Mouse (Mus musculus) forebrain, embryonic 16.5 days (tissue): ENCODE measurements around the gene Psmb6. TPM values are rescaled to one million over a fixed set of nuclear protein-coding genes. Genes with fewer than 3 reads are reported as not detected.

Source experiments
- ATAC-seq: fragments of 200-750 bp; cut with Nextera tagmentation; 2 replicates; pipeline ENCODE4 v1.8.0; 2017; ENCODE audit warnings: mild to moderate bottlenecking, moderate library complexity
- H3K27ac ChIP-seq: fragments of 300-500 bp; sonication (generic); 2 replicates; pipeline ENCODE4 v1.5.1; 2014; ENCODE audit warnings: low read length, control low read depth
- H3K27me3 ChIP-seq: fragments of 300-500 bp; sonication (generic); replicated peaks from 2 replicates; pipeline ENCODE4 v1.6.1; 2014; ENCODE audit warnings: low read length; ENCODE audit not compliant: control insufficient read depth, insufficient read depth
- H3K36me3 ChIP-seq: fragments of 300-500 bp; sonication (generic); 2 replicates; pipeline ENCODE4 v1.6.1; 2014; ENCODE audit not compliant: control insufficient read depth, insufficient read depth
- H3K4me1 ChIP-seq: fragments of 300-500 bp; sonication (generic); replicated peaks from 2 replicates; pipeline ENCODE4 v1.6.1; 2014; ENCODE audit warnings: low read length; ENCODE audit not compliant: control insufficient read depth, insufficient read depth
- H3K4me2 ChIP-seq: fragments of 300-500 bp; sonication (generic); 2 replicates; pipeline ENCODE4 v1.6.1; 2014; ENCODE audit warnings: mild to moderate bottlenecking, low read length, control low read depth
- H3K4me3 ChIP-seq: fragments of 300-500 bp; sonication (generic); replicated peaks from 2 replicates; pipeline ENCODE4 v1.5.1; 2014; ENCODE audit warnings: mild to moderate bottlenecking, low read length, control low read depth
- H3K9ac ChIP-seq: fragments of 300-500 bp; sonication (generic); replicated peaks from 2 replicates; pipeline ENCODE4 v1.6.1; 2014; ENCODE audit warnings: low read depth, low read length, control low read depth
- H3K9me3 ChIP-seq: fragments of 300-500 bp; sonication (generic); 2 replicates; pipeline ENCODE4 v1.6.1; 2016; ENCODE audit warnings: low read length; ENCODE audit not compliant: control insufficient read depth
- WGBS: fragments of 180-500 bp; shearing (Covaris S2); extraction: QIAGEN DNeasy Blood & Tissue Kit; methylation state at CpG from one replicate; pipeline ENCODE4 v1.1.7; 2014; 5-methylcytosine and 5-hydroxymethylcytosine counted together
- polyA plus RNA-seq: library from polyadenylated mRNA; unstranded; fragments of >200 nt; fragmentation: Nextera tagmentation; extraction: Ambion mirVana; gene quantifications from 2 replicates; pipeline ENCODE4 v1.2.1, GENCODE M21; 2015

The Psmb6 gene
- polyA plus RNA-seq, 1 experiment from 2014 or later: 749 TPM

DNA sequence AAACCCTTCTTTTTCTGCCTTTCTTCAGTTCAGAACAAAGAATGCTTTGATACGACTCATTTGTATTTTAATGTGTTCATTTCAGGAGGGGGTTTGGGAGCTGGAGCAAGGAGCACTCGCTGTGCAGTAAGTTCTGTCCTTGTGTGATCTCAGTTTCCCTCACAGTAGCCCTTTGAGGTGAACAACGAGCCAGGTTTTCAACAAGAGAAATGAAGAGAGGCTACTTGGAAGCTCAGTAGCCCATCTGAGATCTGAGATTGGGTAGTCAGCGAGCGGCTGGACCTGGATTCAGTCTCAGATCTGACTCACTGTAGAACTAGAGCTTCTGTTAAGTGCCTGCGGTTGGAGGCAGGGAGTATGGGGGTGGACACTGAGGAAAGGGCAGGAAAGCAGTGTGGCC lies 48.7 kb downstream of the Psmb6 start:
- Histone ChIP-seq H3K9ac (no peak overlapping the region), H3K27ac (peak overlapping the region; percentile 45), H3K9me3 (no peaks in the 10 kb centered on the region), H3K36me3 (no peaks in the 10 kb centered on the region), H3K4me1 (peaks cover 19% of the 10 kb centered on the region), H3K4me3 (no peak overlapping the region), H3K4me2 (no peak overlapping the region), H3K27me3 (no peaks in the 10 kb centered on the region)
- ATAC-seq: no peak
- 30% methylated on average over 6 of the region's 6 CpGs for WGBS

GRCm38 (mm10) chr11:70577201-70577600 lies 52.0 kb downstream of the Psmb6 start:
- Histone ChIP-seq H3K27ac (no peak overlapping the region), H3K9me3 (no peaks in the 10 kb centered on the region), H3K4me2 (no peak overlapping the region), H3K4me1 (peaks cover 26% of the 10 kb centered on the region), H3K27me3 (no peaks in the 10 kb centered on the region), H3K9ac (no peak overlapping the region), H3K4me3 (no peak overlapping the region), H3K36me3 (no peaks in the 10 kb centered on the region)
- WGBS: 74% methylated on average over 3 of the region's 3 CpGs
- ATAC-seq: no peak

Other genes starting within 250 kb of the Psmb6 start
- not detected in 2 replicates for gene Alox12e, start 202.7 kb upstream of the Psmb6 start, polyA plus RNA-seq
- not detected in 2 replicates for gene Alox15, start 173.3 kb upstream of the Psmb6 start, polyA plus RNA-seq
- gene Pelp1, start 115.3 kb upstream of the Psmb6 start, polyA plus RNA-seq: 35.6 and 38.5 TPM in 2 replicates
- gene Arrb2, start 92.7 kb upstream of the Psmb6 start, polyA plus RNA-seq: 36.0 and 51.2 TPM in 2 replicates
- gene Med11, start 73.4 kb upstream of the Psmb6 start, polyA plus RNA-seq: 39.8 and 46.0 TPM in 2 replicates
- 0.46 and 0.90 TPM in 2 replicates for gene Zmynd15, start 65.9 kb upstream of the Psmb6 start, polyA plus RNA-seq
- 1.7 and 2.0 TPM in 2 replicates for gene Cxcl16, start 65.4 kb upstream of the Psmb6 start, polyA plus RNA-seq
- 0.66 and 3.4 TPM in 2 replicates for gene Tm4sf5, start 20.1 kb upstream of the Psmb6 start, polyA plus RNA-seq
- gene Vmo1, start 10.8 kb upstream of the Psmb6 start, polyA plus RNA-seq: not detected in 2 replicates
- 0.18 TPM in 1 of 2 replicates, not detected in the other for gene Gltpd2, start 6.2 kb upstream of the Psmb6 start, polyA plus RNA-seq
- not detected in 2 replicates for gene Gm40193, start 7.6 kb downstream of the Psmb6 start, polyA plus RNA-seq
- 8.8 and 9.0 TPM in 2 replicates for gene Pld2, start 14.7 kb downstream of the Psmb6 start, polyA plus RNA-seq
- 13.8 and 17.5 TPM in 2 replicates for gene Mink1, start 37.5 kb downstream of the Psmb6 start, polyA plus RNA-seq
- gene 4930544D05Rik, start 90.5 kb downstream of the Psmb6 start, polyA plus RNA-seq: not detected in 2 replicates
- gene Chrne, start 93.8 kb downstream of the Psmb6 start, polyA plus RNA-seq: 0.39 TPM in 1 of 2 replicates, not detected in the other
- 0.15 and 0.17 TPM in 2 replicates for gene Gp1ba, start 113.8 kb downstream of the Psmb6 start, polyA plus RNA-seq
- gene Rnf167, start 121.9 kb downstream of the Psmb6 start, polyA plus RNA-seq: 133 and 135 TPM in 2 replicates
- gene Slc25a11, start 122.1 kb downstream of the Psmb6 start, polyA plus RNA-seq: 159 and 174 TPM in 2 replicates
- 642 and 656 TPM in 2 replicates for gene Pfn1, start 129.3 kb downstream of the Psmb6 start, polyA plus RNA-seq
- gene Eno3, start 131.8 kb downstream of the Psmb6 start, polyA plus RNA-seq: 6.5 and 8.2 TPM in 2 replicates
- 119 and 146 TPM in 2 replicates for gene Spag7, start 144.0 kb downstream of the Psmb6 start, polyA plus RNA-seq
- 17.2 and 21.3 TPM in 2 replicates for gene Camta2, start 162.7 kb downstream of the Psmb6 start, polyA plus RNA-seq
- gene Inca1, start 174.8 kb downstream of the Psmb6 start, polyA plus RNA-seq: 0.61 and 1.3 TPM in 2 replicates
- gene Kif1c, start 175.2 kb downstream of the Psmb6 start, polyA plus RNA-seq: 1.4 and 1.5 TPM in 2 replicates
- gene Zfp3, start 238.8 kb downstream of the Psmb6 start, polyA plus RNA-seq: 18.2 and 18.9 TPM in 2 replicates